Mouse (Mus musculus) embryo, embryonic 10 days (tissue): ENCODE measurements at regions not wholly inside any gene's neighbourhood (a gene's known extent, or its start where the extent isn't known, plus 50 kb on each side); places are given as distances from the start of the nearest gene placed in this dataset.
A peak's percentile ranks its signal among the peaks of the same experiment; 100 is the strongest.
"Not testable (repeated sequence)": the region's sequence is repeated elsewhere in the genome, so short reads cannot be mapped to it uniquely, and the experiment has no call there.

Experiments
- DNase-seq: peaks from one replicate; pipeline ENCODE4 v3.0.0-alpha.2; 2015; ENCODE audit warnings: low spot score

- peak; percentile 81 for DNase-seq
Observed at GRCm38 (mm10) chr9:97297538-97297937, 72.2 kb downstream of the Trim42 start.

DNA sequence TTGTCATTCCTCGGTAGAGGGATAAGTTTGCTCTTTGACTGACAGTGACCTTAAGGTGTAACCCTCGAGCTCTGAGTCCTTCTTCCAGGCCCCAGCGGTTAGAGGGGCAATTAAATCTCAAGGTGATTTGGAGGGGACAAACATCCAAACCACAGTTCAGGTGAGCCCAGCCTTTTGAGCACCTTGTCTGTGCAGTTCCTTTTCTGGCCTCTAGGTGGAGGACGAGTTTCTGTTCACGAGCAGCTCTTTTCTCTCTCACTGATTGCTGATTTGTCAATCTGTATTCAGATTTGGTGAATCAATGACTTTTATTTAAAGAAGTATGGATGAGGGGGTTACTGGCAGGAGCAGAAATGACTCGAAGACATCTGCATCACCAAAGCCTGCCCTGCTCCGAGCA, 74.0 kb downstream of the Trim42 start:
- peak; percentile 52 for DNase-seq

GRCm38 (mm10) chr9:97291870-97292269, 77.9 kb downstream of the Trim42 start:
- DNase-seq, result no peak

GRCm38 (mm10) chr9:97284282-97284802, 85.4 kb downstream of the Trim42 start:
- DNase-seq, result peak; percentile 14

DNA sequence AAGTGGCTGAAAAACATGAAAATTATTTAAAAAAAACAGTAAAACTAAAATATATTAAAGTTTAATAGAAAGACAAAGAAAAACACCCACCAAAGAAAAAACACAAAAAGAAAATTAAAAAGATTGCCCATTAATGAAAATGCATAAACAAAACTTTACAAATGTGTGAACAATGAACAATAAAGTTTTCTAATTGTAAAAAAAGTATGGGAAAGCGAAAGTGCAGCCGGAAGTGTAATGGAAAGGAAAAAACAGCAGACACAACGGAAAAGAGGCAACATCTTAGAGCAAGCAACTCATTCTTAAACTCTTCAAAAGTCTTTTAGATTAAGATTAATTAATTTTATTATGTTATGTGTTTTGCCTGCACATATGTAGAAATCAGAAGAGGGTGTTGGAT, 87.7 kb downstream of the Trim42 start:
- DNase-seq, result no peak

- not testable (repeated sequence) for DNase-seq
Observed at GRCm38 (mm10) chr9:97275449-97275848, 94.3 kb downstream of the Trim42 start.

DNA sequence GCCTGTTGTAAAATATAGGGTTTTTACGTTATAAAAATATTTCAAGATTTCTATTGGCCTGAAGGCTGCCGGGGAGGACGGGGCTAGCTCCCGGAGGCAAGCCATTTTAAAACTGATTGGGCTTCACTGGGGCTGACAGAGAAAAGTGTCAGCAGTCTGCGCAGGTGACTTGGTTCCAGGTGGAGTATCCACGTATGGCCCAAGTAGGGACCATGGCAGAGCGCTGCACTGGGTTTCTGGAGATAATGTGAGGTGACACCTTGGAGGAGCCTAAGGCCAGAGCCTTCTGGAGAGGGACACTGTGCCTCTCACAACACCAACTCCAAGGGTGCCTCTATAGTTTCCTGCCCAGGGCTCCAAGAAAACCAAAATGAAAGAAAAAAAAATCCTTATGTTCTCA, 95.9 kb downstream of the Trim42 start:
- no peak for DNase-seq

DNA sequence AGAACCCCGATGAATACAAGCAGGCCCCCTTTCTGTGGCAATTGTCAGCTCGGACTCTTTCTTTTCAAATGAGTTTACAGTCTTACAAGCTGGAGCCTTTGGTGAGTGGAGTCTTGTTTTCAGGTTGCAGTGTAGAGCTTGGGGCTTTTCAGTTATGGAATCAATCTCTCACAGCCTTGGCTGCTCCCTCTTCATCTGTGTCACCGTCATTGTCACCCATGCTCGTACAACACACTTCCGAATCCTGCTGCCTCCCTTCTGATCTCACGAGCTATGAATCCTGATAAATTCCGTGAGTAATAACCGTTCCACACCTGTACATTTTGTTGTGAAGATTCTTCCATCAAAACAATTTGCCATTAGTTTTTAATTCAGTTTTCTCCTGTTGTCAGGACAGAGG, 97.7 kb downstream of the Trim42 start:
- no peak for DNase-seq

DNA sequence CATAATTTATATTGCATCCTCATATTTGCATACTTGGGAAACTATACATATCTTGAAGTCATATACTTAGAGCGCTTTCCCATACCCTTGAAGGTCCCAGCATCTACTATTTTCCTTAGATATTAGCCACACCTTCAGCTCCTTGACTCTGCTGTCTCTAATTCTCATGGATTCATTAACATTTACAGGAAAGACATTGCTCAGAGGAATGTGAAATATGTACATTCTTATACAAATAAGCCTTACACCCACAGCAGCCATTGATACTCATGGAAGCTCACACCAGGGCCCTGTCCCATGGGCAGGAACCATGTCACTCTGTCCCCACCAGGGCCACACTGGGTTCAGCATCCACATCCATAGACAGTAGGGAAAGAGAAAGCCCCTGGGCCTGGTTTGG, 122.1 kb downstream of the Trim42 start:
- no peak for DNase-seq

DNA sequence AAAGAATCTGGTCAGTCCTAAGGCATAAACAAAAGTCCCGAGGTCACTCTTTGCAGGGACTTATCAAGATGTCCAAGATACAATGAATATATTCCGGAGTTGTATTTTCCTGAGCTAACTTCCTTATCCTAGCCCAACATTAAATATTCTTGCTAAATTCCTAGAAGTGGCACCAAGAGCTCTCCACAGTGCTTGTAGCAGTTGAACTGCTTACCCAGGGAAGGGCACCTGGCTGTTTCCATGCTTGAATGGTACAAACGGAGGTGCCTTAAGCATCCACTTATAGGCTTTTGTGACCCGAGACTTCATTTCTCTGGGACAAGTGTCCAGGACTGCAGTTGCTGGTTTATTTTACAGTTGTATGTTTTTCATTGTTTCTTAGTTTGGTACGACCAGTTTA, 115.1 kb upstream of the Slc25a36 start:
- no peak for DNase-seq

DNA sequence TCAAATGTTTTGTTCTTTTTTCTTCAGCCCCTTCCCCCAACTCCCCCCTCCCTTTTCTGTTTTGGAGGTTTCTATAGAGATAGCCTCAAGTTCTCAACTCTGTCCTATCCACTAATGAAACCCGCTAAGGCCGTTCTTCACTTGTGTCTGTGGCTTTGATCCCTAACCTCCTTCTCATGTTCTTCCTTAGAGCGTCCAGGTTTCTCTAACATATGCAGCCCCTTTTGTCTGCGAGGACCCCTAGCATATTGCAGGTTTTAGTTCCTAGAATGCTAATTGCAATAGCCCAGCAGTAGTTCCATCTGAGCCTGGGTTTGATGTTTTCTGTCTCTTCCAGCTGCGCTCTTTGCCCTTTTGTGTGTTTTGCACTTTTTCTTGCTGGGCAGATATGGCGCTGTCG, 113.6 kb upstream of the Slc25a36 start:
- no peak for DNase-seq

DNA sequence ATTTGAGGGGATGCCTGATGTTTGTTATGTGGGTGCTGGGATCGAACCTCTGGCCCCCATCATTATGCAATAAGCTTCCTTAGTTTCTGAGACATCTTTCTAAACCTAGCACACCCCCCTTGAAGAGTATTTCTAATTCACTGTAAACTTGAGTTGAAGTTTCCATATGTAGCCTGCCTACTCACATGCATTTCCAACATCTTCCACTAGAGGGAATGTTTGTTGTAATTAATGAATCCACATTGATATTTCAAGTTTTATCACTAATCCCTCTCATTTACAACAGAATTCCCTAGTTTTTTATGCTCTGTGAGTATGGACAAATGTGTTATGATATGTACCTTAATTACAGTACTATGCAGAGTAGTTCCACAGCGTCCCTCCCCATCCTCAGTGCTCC, 103.8 kb upstream of the Slc25a36 start:
- DNase-seq, result peak; percentile 63

DNA sequence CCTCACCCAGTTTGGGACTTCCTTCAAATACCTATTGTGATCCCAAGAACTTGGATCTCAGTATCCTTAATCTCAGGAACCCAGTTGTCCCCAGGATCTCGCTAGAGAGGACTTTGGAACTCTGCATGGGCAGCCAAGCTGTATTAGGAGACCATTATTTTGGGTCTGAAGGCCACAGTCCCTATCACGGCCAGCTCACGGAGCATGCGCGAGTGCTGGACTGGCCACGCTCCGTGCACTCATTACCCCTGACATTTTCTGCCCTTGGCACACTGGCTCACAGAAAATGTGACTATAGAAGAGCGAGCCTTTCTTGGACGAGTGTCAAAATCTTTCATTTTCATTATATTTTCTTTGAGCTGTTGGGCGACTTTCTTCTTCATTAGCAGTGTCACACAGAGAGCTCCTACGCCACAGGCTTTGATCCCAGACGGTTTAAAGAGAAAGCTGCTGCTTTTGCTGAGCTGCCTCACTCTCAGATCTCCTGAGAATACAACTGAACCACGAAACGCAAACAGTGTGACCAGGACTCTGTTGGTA, 79.4 kb upstream of the Slc25a36 start:
- DNase-seq, result no peak

DNA sequence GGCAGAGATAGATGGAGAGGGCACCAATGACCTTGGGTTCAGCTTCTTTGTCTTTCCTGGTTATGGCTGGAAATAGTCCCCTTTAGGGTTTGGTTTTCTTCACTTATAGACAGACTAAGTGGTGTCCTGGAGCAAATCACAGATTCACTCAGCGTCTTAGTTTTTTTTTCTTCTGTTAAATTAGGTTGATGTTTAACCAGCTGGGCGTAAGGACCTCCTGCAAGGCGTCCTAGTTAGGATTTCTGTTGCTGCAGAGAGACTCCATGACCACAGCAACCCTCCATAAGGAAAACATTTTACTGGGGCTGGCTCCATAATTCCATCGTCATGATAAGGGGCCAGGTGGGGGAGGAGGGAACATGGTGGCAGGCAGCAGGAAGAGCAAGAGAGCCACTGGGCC, 78.7 kb upstream of the Slc25a36 start:
- no peak for DNase-seq

DNA sequence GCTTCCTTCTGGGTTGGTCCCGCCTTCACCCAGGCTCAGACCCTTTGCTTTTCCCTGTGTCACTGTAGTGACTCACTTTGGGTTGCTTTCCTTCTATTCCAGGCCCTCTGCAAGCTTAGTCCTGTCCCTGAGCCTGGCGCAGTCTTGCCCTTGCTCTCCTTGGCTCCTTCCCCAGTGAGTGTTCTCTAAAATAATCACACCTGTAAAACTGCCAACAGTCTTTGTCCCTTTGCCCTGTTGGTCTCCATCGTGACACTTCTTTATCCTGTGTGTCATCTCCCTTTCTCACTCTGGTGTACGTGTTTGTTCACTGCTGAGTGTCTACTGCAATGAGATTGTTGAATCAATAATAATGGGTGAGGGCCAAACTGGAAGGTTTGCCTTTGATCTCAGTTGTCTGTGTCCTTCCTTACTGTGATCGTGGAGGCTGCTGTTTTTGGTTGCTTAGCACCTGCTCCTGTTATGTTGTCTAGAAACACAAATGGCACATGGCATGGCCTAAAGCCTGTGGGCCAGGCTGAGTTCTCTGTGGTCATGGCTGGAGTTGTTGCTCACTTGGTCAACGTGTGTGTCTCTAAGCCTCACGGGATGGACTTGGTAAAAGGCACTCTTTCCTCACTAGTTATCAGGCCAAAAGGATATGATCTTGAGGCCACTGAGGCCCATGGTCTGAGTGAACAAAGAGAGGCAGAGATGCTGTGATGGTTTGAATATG, 77.8 kb upstream of the Slc25a36 start:
- DNase-seq, result no peak

- no peak for DNase-seq
Observed at GRCm38 (mm10) chr9:97173230-97173951, 62.4 kb upstream of the Slc25a36 start.

DNA sequence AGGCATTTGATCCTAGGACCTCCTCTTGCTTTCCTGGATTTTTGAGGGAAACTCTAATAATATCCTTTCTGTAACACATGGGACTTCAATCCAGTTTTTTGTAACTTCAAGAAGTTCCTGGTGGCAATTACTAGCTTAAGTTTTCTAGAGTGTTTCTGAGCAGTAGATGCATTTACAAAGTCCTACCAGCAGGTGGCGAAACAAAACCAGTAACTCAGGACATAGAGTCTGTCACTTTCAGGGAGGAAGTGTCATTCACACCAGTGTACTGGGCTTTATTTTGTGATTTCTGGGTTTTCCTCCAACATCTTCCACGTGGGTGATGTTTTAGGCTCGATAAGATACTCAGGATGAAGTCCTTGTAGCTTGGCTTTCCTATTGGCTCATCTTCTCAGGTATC, 61.1 kb upstream of the Slc25a36 start:
- DNase-seq, result peak; percentile 76

- no peak for DNase-seq
Observed at GRCm38 (mm10) chr9:97171484-97171883, 60.5 kb upstream of the Slc25a36 start.

- DNase-seq, result no peak
Observed at GRCm38 (mm10) chr9:97170836-97171235, 59.9 kb upstream of the Slc25a36 start.

DNA sequence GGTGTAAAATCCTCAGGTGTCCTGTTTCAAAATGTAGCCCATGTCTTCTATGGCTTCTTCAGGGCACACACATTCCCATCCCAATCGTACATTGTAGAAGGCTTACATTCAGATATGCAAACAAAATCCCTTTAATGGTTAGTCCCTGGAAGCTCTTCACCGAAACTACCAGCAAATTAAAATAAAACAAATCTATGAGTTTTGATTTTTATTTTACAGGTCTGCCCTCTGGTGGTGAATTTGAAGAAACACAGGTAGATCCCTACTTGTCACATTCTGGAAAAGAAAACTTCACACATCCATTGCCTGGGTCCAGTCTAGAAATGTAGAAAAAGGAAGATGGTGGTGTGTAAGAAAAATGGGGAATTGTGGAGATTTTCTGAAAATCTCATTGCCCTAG, 51.5 kb upstream of the Slc25a36 start:
- no peak for DNase-seq
